In genomic region chr1:191111146-191111545, GRCm38 (mm10) we compare ENCODE assay signal across 10 mouse cellular contexts. TPM values are rescaled to one million over a fixed set of nuclear protein-coding genes. Genes with fewer than 3 reads are reported as not detected.
A peak's percentile ranks its signal among the peaks of the same experiment; 100 is the strongest.
DNase-seq lines count a peak whose midpoint lies in the region; ATAC-seq lines count a peak whose summit lies in the region.
"Had no signal": no experiment of that assay in that cellular context is flagged by ENCODE, and none has a peak within 500 bp of the region (broad histone marks: within the 10 kb centered on the region; RNA-seq: fewer than 3 reads in every experiment).

No protein-coding gene starts in this region.

- H3K4me2 ChIP-seq in embryonic facial prominence, embryonic 12.5 days (replicated peaks) = no peak overlapping the region
- H3K4me2 ChIP-seq: embryonic facial prominence, embryonic 13.5 days had no signal

- no peak for ATAC-seq in embryonic facial prominence, embryonic 12.5 days (ENCODE audit: insufficient number of reproducible peaks, insufficient read depth, low FRiP score, low TSS enrichment)
- ATAC-seq in cerebellum, adult (ENCODE audit: insufficient number of reproducible peaks, low FRiP score, low TSS enrichment) = no peak

- H3K4me1 ChIP-seq in embryonic facial prominence, embryonic 12.5 days = peaks cover 3% of the 10 kb centered on the region; the same call in 1 of the 2 replicates
- H3K4me1 ChIP-seq in embryonic facial prominence, embryonic 10.5 days = peaks cover 22% of the 10 kb centered on the region
- peaks cover 18% of the 10 kb centered on the region for H3K4me1 ChIP-seq in midbrain, embryonic 10.5 days

- DNase-seq in embryonic facial prominence, embryonic 10.5 days (ENCODE audit: low spot score) = no peak
- peak; percentile 19 for DNase-seq in thymus, postnatal 4 days
- DNase-seq in thymus, postnatal 36 days = no peak
- DNase-seq in lung, postnatal 10 days = peak; percentile 30
- no peak for DNase-seq in midbrain, embryonic 10.5 days (ENCODE audit: low spot score)
- no peak for DNase-seq in cerebellum, postnatal 10 days
- DNase-seq: layer of hippocampus, postnatal 36 days had no signal

- H3K27me3 ChIP-seq in embryonic facial prominence, embryonic 12.5 days = no peaks in the 10 kb centered on the region
- H3K27me3 ChIP-seq in embryonic facial prominence, embryonic 10.5 days (replicated peaks; ENCODE audit: low read depth, poor library complexity, severe bottlenecking) = peaks cover 4% of the 10 kb centered on the region; the same call in 1 of the 2 replicates
- H3K27me3 ChIP-seq in midbrain, embryonic 10.5 days (ENCODE audit: low read depth, poor library complexity, severe bottlenecking) = no peaks in the 10 kb centered on the region
- H3K27me3 ChIP-seq: embryonic facial prominence, embryonic 13.5 days had no signal

- 50% methylated on average over 8 of the region's 8 CpGs for WGBS in embryonic facial prominence, embryonic 12.5 days
- WGBS in embryonic facial prominence, embryonic 10.5 days = 64% methylated on average over 8 of the region's 8 CpGs
- WGBS in midbrain, embryonic 10.5 days = 61% methylated on average over 8 of the region's 8 CpGs

- no peak overlapping the region for H3K27ac ChIP-seq in embryonic facial prominence, embryonic 12.5 days
- H3K27ac ChIP-seq in embryonic facial prominence, embryonic 10.5 days (replicated peaks) = no peak overlapping the region
- H3K27ac ChIP-seq in midbrain, embryonic 10.5 days (replicated peaks) = no peak overlapping the region
- H3K27ac ChIP-seq: embryonic facial prominence, embryonic 13.5 days had no signal

- no peak overlapping the region for H3K4me3 ChIP-seq in embryonic facial prominence, embryonic 12.5 days
- H3K4me3 ChIP-seq in embryonic facial prominence, embryonic 10.5 days = no peak overlapping the region
- H3K4me3 ChIP-seq in midbrain, embryonic 10.5 days = no peak overlapping the region
- H3K4me3 ChIP-seq: embryonic facial prominence, embryonic 13.5 days had no signal

- H3K9ac ChIP-seq in embryonic facial prominence, embryonic 12.5 days = 0 out of 2 replicates have a peak overlapping the region, but pooled peaks have one; percentile 5
- H3K9ac ChIP-seq: embryonic facial prominence, embryonic 13.5 days had no signal

- H3K9me3 ChIP-seq in embryonic facial prominence, embryonic 12.5 days = no peaks in the 10 kb centered on the region
- H3K9me3 ChIP-seq in embryonic facial prominence, embryonic 10.5 days = no peaks in the 10 kb centered on the region
- H3K9me3 ChIP-seq in midbrain, embryonic 10.5 days (replicated peaks) = no peaks in the 10 kb centered on the region
- H3K9me3 ChIP-seq: embryonic facial prominence, embryonic 13.5 days had no signal

- no peaks in the 10 kb centered on the region for H3K36me3 ChIP-seq in embryonic facial prominence, embryonic 12.5 days
- H3K36me3 ChIP-seq in embryonic facial prominence, embryonic 10.5 days (replicated peaks) = no peaks in the 10 kb centered on the region; the same call in 1 of the 2 replicates
- H3K36me3 ChIP-seq in midbrain, embryonic 10.5 days = no peaks in the 10 kb centered on the region
- H3K36me3 ChIP-seq: embryonic facial prominence, embryonic 13.5 days had no signal

RNA-seq across cellular contexts. Expression of gene Batf3, which starts 13.5 kb away (rescaled TPM):
- polyA plus RNA-seq in embryonic facial prominence, embryonic 12.5 days (2016; fragmentation: Nextera tagmentation; extraction: Ambion mirVana) = 10.8 and 11.5 TPM in 2 replicates
- 7.1 and 9.8 TPM in 2 replicates for polyA plus RNA-seq in embryonic facial prominence, embryonic 10.5 days (2016; fragmentation: Nextera tagmentation; extraction: Ambion mirVana)
- polyA plus RNA-seq in midbrain, embryonic 10.5 days (2016; fragmentation: Nextera tagmentation; extraction: Ambion mirVana) = 3.7 and 4.1 TPM in 2 replicates

RNA-seq across cellular contexts. Expression of gene Nsl1, which starts 48.3 kb away (rescaled TPM):
- 22.4 and 23.9 TPM in 2 replicates for polyA plus RNA-seq in embryonic facial prominence, embryonic 12.5 days (2016; fragmentation: Nextera tagmentation; extraction: Ambion mirVana)
- polyA plus RNA-seq in embryonic facial prominence, embryonic 10.5 days (2016; fragmentation: Nextera tagmentation; extraction: Ambion mirVana) = 35.4 and 38.6 TPM in 2 replicates
- 34.9 and 35.9 TPM in 2 replicates for polyA plus RNA-seq in midbrain, embryonic 10.5 days (2016; fragmentation: Nextera tagmentation; extraction: Ambion mirVana)

RNA-seq across cellular contexts. Expression of gene Tatdn3, which starts 48.4 kb away (rescaled TPM):
- 16.1 and 17.7 TPM in 2 replicates for polyA plus RNA-seq in embryonic facial prominence, embryonic 12.5 days (2016; fragmentation: Nextera tagmentation; extraction: Ambion mirVana)
- polyA plus RNA-seq in embryonic facial prominence, embryonic 10.5 days (2016; fragmentation: Nextera tagmentation; extraction: Ambion mirVana) = 10.3 and 12.4 TPM in 2 replicates
- polyA plus RNA-seq in midbrain, embryonic 10.5 days (2016; fragmentation: Nextera tagmentation; extraction: Ambion mirVana) = 10.4 and 11.1 TPM in 2 replicates

RNA-seq across cellular contexts. Expression of gene Fam71a, which starts 53.5 kb away (rescaled TPM):
- polyA plus RNA-seq in embryonic facial prominence, embryonic 12.5 days (2016; fragmentation: Nextera tagmentation; extraction: Ambion mirVana) = not detected in 2 replicates
- not detected in 2 replicates for polyA plus RNA-seq in embryonic facial prominence, embryonic 10.5 days (2016; fragmentation: Nextera tagmentation; extraction: Ambion mirVana)
- not detected in 2 replicates for polyA plus RNA-seq in midbrain, embryonic 10.5 days (2016; fragmentation: Nextera tagmentation; extraction: Ambion mirVana)
- polyA plus RNA-seq: embryonic facial prominence, embryonic 13.5 days had no signal

Comparison
In these comparisons a context has a peak if more than half of its experiments do, and no peak if none do; other contexts are left out.
1. DNase-seq: peak in thymus, postnatal 4 days (single experiment) and lung, postnatal 10 days (single experiment); none in embryonic facial prominence, embryonic 10.5 days (single experiment), thymus, postnatal 36 days (0 of 2), midbrain, embryonic 10.5 days (single experiment) and cerebellum, postnatal 10 days (0 of 2).